Mouse (Mus musculus) hindlimb bud, embryonic 11.5 days (tissue): ENCODE measurements around the gene Cela3a.
"Not testable (repeated sequence)": the region's sequence is repeated elsewhere in the genome, so short reads cannot be mapped to it uniquely, and the experiment has no call there.

Experiments
- DNase-seq: peaks from one replicate; pipeline ENCODE4 v3.0.0-alpha.2; 2012; ENCODE audit warnings: low read depth, low spot score; ENCODE audit errors: extremely low spot score

Gene Cela3a

DNA sequence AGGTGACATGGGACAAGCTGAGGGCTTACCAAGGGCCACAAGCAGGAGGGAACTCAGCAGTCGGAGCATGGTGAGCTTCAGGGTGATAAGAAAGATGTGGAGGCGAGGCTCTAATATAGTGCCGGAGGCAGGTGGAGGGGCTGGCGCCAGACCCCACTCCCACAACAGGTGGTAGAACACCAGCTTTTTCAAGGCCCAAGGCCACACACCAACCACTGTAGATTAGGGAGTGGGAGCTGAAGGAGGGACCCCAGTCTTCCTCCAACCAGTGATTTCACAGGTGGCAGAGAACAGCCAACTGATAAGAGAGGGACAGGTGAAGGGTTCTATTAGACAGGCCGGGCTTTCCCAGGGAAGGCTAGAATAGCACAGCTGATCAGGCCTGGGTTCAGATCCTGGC lies at the start of gene Cela3a:
Gene Cela3a, minus strand, starts transcription at position 101 of the 400 bp plus-strand sequence.
- DNase-seq: no peak

DNA sequence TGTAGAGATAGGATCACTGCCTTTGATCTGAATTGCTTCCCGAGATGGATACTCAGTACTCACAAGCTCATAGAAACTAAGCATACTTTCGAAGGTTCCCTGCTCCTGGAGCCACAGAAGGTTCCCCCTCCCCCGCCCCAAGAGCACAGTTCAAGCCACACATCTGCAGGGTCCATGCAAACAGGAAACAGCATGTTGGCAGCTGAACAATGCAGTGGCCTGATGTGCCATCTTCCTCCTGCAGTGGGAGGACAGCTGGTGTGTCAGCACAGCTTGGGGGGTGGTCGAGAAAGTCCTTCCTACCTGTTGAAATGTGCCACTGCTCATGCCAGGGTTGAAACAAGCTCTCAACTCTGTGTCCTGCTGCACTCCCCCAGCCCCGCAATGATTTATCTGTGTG lies 49.3 kb upstream of the Cela3a start:
- DNase-seq: no peak

DNA sequence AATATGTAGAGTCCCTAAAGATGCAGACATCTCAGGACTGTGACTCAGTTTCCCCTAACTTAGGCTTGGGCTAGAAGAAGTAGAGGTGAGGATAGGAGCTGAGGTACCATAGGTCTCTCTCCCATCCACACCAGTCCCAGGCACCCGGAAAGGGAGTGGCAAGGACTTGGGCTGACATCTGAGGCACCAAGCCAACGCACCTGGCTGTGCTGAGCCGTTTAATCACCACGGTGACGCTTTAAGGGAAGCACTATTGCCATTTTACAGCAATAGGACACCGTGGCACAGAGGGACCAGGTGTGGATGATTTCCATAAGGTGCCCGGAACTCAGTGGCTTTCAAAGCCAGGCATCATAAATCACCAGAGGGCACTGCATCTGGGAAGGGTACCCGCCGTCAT lies 48.7 kb upstream of the Cela3a start:
- no peak for DNase-seq

DNA sequence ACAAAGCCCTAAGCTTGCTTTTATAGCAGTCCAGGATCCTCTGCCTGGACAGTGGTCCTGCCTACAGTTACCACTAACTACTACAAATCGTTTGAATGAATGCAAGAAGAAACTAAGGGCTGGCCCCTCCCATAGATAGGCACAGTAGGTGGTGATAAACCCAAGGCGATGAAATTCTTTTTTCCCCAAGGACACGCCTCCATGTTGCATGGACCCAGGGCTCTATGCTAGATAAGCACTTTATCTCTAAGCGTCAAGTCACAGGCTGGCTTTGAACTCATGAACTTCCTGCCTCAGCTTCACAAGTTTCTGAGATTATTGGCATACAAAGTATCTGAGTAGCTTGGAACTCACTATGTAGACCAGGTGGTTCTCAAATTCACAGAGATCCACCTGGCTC lies 47.7 kb upstream of the Cela3a start:
- DNase-seq: no peak

DNA sequence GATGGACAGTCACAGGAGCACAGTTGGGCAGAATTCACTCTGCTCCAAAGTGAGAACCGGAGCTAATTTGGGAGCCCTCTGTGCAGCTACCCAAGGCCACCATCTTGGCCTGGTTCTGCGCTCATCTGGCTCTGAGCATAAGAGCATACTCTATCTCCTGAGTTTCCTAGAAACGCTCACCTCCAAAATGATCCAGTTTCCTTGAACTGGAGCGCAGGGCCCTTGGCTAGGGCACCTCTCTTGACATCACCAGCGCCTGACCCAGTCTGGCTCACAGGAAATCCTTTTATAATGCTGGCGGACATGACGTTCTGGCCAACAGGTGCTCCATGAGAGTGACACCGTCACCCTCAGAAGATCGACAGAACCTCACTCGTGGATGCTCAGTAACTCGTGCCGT lies 47.0 kb upstream of the Cela3a start:
- DNase-seq: no peak

DNA sequence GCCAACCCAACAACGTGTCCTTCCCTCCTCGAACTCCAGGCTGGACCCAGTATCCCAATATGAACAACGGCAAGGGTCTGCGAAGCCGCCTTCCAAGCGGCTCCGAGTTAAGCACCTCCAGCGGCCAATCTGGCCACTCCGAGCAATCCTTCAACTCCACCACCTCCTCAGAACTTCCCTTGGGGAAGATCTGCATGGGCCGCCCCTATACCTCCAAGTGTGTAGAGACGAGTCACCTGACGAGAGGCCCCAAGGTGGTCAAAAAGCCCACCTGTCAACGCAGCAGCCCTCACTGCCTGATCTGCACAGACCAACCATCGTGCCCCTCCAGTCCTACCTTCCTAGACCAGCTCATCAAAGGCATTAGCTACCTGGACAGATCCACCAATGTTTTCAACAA lies 45.0 kb upstream of the Cela3a start:
- DNase-seq: no peak

DNA sequence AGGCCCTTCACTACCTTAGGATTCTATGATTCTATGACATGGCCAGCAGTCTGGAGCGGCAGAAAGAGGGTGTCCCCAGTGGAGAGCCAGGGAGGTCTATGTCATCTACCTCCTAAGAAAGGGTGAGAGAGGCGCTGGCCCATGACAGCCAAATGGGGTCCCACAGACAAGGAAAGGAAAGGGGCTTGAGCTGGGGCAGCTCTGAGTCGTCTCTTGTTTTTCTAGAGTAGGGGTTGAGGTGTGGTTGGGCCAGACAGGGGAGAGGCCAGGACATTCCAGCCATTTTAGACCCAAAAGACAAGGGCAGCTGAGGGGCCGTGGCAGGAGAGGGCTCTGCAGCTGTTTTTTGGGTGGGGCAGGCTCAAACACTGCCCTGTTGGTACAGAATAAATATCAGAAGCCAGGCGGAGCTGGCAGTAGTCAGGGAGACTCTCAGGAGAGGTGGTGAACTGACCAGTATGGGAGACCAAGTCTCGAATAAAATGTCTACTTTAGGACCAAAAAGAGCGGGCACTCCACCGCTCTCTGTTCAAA lies 43.7 kb upstream of the Cela3a start, which contains the start of gene 1700013G24Rik:
Gene 1700013G24Rik, plus strand, starts transcription at position 51 of the 534 bp plus-strand sequence.
- DNase-seq: no peak

DNA sequence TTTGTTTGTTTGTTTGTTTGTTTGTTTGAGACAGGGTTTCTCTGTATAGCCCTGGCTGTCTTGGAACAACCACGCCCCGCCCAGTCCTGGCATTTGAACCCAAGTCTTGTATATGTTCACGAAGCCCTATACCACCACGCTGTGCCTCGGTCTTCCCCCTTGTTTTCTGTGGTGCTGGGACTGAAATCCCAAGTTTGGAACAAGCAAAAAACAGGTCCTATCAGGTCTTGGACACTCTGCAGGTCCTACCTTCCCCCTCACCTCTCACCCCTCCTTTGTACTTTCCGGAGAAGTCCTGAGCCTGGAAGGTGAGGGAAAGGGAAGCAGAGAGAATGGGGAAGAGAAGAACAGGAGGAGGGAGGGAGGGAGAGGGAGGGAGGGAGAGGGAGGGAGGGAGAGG lies 42.6 kb upstream of the Cela3a start:
- DNase-seq: no peak

DNA sequence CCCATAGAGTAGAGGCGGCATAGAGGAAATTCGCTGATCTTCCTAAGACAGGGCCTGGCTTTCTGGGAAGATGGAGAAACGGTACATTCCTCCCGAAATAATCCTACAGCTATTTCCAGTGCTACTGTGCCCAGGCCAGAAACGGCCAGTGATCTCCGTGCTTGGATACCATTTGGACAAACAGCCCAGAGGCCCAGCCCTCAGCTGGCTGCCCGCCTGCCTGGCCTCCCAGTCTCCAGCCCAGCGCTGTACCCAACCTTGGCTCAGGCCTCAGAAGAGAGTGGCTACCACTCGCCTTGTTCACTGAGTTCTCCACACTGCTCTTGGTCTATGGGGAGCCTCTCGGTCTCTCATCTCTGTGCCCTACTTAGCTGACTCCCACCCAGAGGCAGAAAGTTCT lies 40.1 kb upstream of the Cela3a start:
- no peak for DNase-seq

DNA sequence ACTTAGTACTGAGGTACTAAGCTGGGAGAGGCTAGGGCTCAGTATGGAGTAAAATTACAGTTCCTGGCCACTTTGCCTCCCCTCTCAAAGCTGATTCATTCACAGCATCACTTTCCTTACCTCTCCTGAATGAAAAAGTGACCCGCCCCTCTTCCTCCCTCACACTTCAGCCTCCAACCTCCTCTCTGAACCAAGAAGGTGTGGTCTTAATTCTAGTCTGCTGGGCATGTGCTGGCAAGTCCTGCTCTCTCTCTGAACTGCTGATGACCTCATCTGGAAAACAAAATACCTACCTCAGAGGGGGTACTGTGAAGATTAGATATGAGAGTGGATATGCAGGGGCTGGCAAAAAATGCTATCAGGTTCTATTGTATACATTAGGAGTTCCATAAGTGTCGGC lies 39.5 kb upstream of the Cela3a start:
- no peak for DNase-seq

DNA sequence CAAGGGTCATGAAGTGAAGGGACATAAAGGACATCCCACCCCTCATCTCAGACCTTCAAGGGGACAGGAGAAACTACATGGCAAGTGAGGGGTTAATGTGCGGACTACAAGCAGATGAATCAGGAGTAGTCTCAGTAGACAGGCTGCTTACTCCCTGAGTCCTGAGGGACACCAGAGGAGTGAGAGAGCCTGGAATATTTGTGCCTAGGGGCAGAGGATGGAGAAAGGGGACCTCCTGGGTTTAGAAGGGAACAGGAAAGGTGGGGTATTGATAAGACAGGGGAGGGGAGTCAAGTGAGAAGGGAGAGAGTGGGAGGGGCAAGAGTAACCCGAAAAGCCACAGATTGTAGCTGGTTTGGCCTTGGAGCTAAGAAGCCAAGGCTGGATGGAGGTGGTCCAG lies 39.0 kb upstream of the Cela3a start:
- DNase-seq: no peak

DNA sequence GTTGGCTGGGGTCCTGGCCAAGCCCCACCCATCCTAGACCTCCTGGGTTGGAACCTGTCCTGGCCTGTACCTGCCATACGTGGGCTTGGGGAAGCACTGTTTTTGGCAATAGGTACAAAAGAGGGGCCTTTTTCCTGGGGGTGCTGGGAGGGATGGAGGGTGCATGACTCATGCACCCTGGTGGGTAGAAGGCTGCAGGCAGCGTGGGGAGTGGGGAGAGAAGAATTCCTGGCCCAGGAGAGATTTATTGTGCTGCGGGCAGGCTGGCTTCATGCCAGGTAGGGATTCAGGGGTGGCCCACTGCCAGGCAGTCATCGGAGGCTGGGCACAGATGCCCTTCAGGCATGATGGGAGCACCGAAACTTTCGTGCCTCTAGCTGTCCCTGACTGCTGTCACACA lies 38.6 kb upstream of the Cela3a start:
- DNase-seq: no peak

DNA sequence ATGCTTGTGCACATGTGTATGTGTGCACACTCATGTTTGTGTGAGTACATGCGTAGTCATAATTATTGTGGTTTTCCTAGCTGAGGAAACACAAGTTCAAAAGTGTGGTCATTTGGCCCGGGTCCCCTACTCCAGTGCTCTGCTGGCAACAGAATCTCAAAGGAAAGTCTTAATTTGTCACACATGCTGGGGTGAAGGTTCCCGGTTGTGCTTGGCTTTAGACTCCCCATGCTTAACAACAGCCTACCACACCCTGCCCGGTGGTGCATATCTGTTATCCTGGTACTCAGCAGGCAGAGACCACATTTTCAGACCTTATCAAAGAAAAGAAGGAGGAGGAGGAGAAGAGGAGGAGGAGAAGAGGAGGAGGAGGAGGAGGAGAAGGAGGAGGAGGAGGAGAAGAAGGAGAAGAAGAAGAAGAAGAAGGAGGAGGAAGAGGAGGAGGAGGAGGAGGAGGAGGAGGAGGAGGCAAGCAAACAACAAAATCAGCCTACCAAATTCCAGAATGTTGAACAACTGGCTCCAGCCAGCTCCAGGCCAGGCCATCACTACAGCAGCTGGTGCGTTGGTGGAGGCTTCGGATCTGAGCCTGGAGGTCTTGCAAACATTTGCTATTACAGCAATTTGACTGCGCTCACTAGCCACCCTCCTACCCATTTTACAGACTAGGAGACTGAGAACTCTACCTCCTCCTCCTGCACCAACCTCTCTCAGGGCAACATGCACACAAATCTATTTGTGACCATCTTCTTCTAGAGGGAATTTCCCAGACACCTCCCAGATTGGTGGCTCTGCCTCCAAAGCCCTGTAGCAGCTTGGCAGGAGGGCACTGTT lies 38.0 kb upstream of the Cela3a start:
- no peak for DNase-seq

DNA sequence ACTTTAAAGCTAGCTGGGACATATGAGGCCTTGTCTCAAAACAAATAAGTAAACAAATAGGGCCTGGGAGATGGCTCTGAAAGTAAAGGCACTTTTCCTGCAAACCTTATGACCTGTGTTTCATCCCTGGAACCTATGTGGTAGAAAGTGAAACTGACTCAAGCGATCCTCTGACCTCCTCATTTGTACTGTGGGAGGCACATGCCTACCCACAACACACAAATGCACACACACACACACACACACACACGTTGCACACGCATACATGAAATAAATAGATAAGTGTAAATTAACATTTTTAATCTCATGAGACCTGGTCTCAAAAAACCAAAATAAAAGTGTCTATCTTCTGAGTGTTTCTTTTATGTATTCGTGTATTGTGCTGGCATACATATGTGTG lies 36.3 kb upstream of the Cela3a start:
- no peak for DNase-seq

DNA sequence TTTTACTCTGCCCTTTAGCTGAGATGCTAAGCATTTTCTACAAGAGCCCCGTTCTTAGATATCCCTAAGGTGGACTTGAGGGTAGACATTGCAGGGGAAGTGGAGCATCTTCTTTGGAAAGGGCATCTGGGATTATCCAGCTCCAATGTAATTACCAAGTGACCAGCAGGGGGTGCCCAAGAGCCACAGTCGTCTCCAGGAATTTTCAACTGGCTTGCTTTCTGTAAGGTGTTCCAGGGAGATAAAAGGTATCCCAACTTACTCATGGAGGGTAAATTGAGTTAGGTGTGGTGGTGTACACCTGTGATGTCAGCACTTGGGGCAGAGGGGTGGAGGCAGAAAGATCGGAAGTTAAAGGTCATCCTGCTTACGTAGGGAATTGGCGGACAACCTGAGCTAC lies 34.0 kb upstream of the Cela3a start:
- DNase-seq: peak; percentile 56

DNA sequence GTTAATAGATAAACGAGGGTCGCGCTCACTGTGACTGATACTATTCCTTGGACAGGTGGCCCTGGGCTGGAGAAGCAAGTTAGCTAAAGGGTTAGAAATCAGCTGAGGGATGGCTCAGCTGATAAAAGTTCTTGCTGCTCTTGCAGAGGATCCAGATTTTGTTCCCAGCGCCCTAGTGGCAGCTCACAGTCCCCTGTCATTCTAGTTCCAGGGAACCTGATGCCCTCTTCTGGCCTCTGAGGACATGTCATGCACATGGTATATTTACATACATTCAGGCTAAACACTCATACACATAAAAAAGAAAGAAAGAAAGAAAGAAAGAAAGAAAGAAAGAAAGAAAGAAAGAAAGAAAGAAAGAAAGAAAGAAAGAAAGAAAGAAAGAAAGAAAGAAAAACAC lies 31.7 kb upstream of the Cela3a start:
- DNase-seq: no peak

DNA sequence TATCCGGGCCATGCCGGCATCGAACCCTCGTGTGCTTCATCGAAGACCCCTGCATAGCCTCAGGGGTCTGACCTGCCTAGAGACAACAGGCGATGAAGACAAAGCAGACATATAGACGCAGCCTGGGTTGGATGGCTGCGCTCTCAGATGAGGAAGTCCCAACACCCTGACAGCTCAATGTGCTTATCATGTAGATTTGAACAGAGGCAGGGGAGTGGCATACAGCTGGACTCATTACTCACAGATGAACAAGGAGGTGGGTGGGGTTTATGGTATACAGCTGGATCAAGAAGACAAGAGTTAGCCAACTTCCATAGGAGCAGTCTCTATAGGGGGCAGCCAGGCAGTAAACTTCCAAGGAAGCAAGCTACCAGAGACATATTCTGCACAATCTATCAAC lies 29.3 kb upstream of the Cela3a start:
- no peak for DNase-seq

DNA sequence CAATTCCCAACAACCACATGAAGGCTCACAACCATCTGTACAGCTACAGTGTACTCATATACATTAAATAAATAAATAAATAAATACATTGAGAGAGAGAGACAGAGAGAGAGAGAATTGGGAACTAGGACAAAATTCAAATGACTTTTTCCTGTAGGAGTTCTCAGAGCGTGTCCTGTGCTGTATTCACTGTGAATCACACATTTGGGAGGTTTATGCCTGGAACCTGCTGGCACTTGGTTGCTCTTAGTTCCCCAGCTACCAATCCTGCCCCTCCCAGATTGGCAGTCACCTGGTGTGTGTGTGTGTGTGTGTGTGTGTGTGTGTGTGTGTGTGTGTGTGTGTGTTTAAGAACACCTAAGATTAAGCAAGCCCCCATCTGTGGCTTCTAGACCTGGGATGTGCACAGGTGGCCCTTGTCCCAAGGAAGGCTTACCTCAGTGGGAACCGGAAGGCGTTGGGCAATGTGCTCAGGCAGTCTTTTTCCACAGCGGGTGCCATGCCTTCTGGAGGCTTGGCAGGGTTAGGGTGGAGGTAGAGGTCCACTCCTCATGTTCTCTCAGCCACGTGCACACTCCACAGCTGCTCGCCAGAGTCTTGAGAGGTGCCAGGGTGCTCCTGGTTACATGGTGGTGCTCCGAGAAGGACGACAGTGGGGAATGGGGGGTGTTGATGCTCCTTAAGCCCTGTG lies 27.5 kb upstream of the Cela3a start:
- no peak for DNase-seq

DNA sequence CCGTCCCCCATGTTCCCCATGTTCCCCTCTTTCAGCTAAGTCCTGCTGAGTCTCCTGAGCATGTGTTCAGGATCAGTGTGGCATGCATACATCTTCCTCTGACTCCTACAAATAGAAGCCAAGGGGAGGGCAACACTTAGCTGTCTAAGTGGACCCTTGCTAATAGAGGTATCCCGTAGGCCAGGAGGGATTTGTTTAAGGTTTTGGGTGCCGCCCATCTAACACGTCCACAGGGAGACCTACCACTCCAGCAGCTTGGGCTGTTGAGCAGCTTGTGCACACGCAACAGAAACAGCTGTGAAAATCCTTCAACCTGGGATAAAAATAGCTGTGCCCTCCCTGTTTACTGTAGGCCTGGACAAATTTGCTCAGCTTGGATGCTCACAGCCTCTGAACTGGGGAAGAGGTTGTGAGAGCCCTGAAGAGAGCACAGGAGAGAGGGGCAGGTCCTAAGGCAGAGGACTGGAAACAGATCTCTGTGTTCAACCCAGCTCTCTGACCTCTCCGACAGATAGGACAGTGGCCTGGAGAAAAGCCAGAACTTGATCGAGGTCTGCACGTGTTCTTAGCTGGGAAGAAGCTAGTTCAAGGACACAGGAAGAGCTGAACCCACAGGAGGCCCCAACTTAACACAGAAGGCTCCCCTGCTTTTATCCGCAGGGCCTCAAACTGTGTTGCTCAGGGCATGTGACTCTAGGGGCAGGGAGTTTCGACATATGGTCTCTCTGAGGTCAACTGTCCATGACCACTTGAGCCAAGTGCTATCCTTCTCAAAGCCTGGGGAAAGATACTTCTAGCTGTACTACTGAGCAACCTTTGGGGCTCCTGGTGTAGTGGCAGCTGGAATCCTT lies 23.3 kb upstream of the Cela3a start:
- not testable (repeated sequence) for DNase-seq

DNA sequence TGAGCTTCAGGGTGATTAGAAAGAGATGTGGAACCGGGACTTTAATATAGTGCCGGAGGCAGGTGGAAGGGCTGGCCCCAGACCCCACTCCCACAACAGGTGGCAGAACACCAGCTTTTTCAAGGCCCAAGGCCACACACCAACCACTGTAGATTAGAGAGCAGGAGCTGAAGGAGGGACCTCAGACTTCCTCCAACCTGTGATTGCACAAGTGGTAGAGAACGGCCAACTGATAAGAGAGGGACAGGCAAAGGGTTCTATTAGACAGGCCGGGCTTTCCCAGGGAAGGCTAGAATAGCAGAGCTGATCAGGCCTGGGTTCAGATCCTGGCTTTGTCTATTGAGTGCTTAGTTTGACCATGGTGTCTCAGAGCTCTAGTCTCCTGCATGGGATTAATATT lies 20.9 kb upstream of the Cela3a start, which contains the start of gene Cela3b:
Gene Cela3b, minus strand, starts transcription at position 39 of the 400 bp plus-strand sequence.
- DNase-seq: no peak
